Mouse (Mus musculus): ENCODE data around the gene Pcif1. TPM values are rescaled to one million over a fixed set of nuclear protein-coding genes. Genes with fewer than 3 reads are reported as not detected.
"Not testable (repeated sequence)": the region's sequence is repeated elsewhere in the genome, so short reads cannot be mapped to it uniquely, and the experiment has no call there.

Pcif1 gene
- polyA plus RNA-seq, 1 experiment: 18.3 TPM

DNA sequence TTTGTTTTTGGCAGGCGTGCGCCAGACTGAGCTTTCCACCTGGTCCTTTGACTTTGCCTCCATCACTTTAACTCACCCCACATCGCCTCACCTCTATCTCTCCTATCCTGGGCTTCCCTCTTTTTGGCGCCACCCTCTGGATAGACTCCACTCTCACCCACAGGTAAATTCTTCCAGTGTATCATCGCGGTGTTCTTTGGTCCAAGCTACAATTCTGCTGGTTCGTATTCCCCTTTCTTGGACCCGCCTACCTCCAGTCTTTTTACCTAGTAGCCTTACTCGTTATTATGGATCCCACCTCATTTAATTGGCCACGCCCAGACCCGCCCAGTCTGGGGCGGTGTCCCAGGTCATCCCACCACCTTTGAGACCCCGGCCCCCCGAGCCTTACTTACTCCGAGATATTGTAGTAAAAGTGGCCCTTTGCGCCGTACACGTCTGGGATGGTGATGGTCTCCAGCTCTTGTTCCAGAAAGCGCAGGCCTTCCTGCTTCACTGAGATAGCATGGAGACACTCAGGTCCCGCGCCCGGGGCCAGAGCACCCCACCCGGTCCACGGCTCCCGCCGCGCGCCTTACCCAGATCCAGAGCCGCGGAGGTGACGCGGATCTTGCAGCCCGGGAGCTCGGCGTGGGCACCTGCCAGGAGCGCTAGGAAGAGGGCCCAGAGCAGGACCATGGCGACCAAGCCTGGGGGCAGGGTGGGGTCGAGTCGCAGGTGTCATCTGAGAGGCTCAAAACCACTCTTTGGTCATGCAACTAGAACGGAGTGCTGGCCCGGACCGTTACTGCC is 22.6 kb upstream of the Pcif1 start:
- no peak overlapping the region for H3K27ac ChIP-seq (ENCODE audit: insufficient read depth, low read length)
- TF ChIP-seq POLR2A (IDR thresholded peaks at IDR 0.05; ENCODE audit: low read depth, low read length) (no peak), CTCF (IDR thresholded peaks at IDR 0.05; ENCODE audit: borderline replicate concordance, insufficient read depth, low read length) (no peak)
- peaks cover under 1% of the 10 kb centered on the region; the same call in 1 of the 2 replicates for H3K4me1 ChIP-seq (ENCODE audit: control insufficient read depth, insufficient read depth, low read length)
- H3K4me3 ChIP-seq (ENCODE audit: insufficient read depth, low read length): peak overlapping the region; percentile 66

DNA sequence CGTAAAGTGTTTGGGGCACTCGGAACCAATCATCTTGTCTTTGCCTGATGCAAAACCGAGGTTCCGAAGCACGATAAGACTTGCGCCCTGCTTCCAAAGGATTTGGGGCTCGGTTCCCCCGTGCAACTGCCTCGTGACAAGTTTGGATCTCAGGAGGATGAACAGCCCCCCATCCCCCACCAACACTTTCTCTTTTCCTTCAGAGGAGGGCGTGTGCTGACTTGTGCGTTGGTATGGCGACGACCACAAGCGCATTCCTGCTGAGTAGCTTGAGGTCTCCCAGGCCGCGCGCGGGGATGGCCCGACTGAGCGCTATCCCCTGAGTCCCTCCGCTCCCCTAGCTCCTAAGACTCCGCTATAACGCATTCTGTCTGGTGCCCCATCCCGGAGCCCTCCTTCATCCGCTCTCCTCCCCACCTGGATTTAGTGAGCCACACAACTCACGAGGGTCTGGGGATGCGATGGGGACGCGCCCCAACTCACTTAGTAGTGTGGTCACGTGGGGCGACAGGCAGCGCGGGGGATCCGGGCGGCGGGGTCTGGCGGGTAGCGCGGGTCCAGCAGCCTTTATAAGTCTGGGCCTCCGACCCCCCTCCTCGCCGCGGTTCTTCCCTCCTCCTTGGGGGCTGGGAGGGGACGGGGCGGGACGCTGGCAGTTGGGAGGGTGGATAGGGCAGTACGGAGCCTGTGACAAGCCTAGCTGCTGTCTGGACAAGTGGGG is 21.8 kb upstream of the Pcif1 start, which contains the start of gene Pltp:
Gene Pltp (minus strand): TSS at position 611 of the 721 bp plus-strand sequence.
- TF ChIP-seq CTCF (IDR thresholded peaks at IDR 0.05; ENCODE audit: borderline replicate concordance, insufficient read depth, low read length): no peak
- peak; percentile 65 for TF ChIP-seq POLR2A (IDR thresholded peaks at IDR 0.05; ENCODE audit: low read depth, low read length)
- 0 out of 2 replicates have a peak within 1 kb of the TSS, but pooled peaks have one; percentile 7 for H3K27ac ChIP-seq (ENCODE audit: insufficient read depth, low read length)
- H3K4me1 ChIP-seq (ENCODE audit: control insufficient read depth, insufficient read depth, low read length): peaks cover 5% of the 10 kb centered on the region; the same call in 1 of the 2 replicates
- peak within 1 kb of the TSS; percentile 66 for H3K4me3 ChIP-seq (ENCODE audit: insufficient read depth, low read length)

DNA sequence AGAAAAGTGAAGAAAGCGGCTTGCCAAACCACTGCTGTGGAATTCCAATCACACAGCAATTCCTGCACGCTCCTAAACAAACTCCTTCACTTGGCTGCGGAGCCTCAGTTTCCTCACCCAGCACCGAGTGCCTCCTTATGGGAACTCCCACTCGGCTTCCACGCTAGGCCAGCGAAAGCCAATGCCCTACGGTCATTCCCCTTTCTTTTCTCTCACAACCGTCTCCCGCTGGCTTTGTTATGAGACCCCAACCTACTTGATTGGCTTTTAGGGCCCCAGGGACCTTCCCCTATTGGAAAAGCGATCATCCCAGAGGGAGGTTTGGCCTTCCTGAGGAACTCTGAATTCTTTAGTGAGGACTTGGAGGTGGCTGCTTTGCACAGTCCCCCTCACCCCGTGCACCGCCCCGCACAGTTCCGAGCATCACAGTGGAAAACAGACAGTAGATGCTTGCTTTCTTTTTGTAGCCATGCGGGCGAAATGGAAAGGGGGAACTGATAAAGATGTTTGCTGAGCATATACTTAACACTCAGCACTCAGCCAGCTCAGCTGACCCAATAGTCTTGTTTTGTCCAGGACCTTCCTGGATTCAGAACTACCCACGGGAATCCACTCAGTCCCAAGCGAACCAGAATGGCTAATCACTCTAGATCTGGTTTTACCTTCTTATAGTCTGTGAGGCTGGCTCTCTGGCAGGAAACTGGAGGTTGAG is 21.1 kb upstream of the Pcif1 start:
- peaks cover 8% of the 10 kb centered on the region for H3K4me1 ChIP-seq (ENCODE audit: control insufficient read depth, insufficient read depth, low read length)
- TF ChIP-seq CTCF (IDR thresholded peaks at IDR 0.05; ENCODE audit: borderline replicate concordance, insufficient read depth, low read length): no peak
- TF ChIP-seq POLR2A (IDR thresholded peaks at IDR 0.05; ENCODE audit: low read depth, low read length): no peak
- peak overlapping the region; percentile 66 for H3K4me3 ChIP-seq (ENCODE audit: insufficient read depth, low read length)
- H3K27ac ChIP-seq (ENCODE audit: insufficient read depth, low read length): 0 out of 2 replicates have a peak overlapping the region, but pooled peaks have one; percentile 7

DNA sequence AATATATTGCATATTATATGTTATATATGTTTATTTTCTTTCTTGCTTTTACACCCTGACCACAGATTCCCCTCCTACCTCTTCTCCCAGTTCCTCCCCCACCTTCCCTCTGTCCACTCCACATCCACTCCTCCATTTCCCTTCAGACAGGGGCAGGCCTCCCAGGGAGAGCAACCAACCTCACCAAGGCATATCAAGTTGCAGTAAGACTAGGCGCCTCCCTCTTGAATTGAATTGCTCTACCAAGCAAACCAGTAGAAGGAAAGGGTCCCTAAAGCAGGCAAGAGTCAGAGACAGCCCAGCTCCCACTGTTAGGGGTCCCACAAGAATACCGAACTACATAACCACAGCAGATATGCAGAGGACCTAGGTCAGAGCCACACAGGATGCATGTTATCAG is 19.9 kb upstream of the Pcif1 start:
- Histone ChIP-seq H3K4me1 (ENCODE audit: control insufficient read depth, insufficient read depth, low read length) (peaks cover 8% of the 10 kb centered on the region), H3K4me3 (ENCODE audit: insufficient read depth, low read length) (no peak overlapping the region), H3K27ac (ENCODE audit: insufficient read depth, low read length) (no peak overlapping the region)
- TF ChIP-seq POLR2A (IDR thresholded peaks at IDR 0.05; ENCODE audit: low read depth, low read length) (no peak), CTCF (IDR thresholded peaks at IDR 0.05; ENCODE audit: borderline replicate concordance, insufficient read depth, low read length) (no peak)

DNA sequence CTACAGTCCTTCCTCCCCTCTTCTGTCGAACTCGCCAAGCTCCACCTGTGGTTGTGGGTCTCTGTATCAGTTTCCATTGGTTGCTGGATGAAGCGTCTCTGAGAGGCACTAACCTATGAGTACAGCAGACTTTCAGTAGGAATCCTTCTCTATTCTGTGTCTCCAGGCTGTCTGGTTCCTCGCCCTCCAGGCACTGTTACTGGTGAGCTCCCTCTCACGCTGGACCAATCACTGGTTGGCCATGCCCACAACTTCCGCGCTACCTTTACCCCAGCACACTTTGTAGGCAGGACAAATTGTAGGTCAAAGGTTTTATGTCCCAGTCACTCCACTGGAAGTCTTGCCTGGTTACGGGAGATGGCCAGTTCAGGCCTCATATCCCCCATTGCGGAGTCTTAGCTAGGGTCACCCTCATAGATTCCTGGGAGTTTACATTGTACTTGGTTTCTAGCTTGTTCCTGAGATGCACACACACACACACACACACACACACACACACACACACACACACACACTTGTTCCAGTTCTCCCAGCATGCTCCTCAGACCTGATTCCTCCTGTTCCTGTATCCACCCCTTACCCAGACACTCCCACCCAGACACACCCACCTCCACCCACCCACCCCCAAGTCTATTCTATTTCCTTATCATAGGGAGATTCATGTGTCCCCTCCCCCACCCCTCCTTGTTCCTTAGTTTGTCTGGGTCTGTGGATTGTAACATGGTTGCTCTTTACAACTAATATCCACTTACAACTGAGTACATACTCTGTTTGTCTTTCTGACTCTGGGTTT is 19.3 kb upstream of the Pcif1 start:
- Histone ChIP-seq H3K27ac (ENCODE audit: insufficient read depth, low read length) (no peak overlapping the region), H3K4me3 (ENCODE audit: insufficient read depth, low read length) (no peak overlapping the region), H3K4me1 (ENCODE audit: control insufficient read depth, insufficient read depth, low read length) (peaks cover 12% of the 10 kb centered on the region)
- TF ChIP-seq CTCF (IDR thresholded peaks at IDR 0.05; ENCODE audit: borderline replicate concordance, insufficient read depth, low read length) (no peak), POLR2A (IDR thresholded peaks at IDR 0.05; ENCODE audit: low read depth, low read length) (no peak)

DNA sequence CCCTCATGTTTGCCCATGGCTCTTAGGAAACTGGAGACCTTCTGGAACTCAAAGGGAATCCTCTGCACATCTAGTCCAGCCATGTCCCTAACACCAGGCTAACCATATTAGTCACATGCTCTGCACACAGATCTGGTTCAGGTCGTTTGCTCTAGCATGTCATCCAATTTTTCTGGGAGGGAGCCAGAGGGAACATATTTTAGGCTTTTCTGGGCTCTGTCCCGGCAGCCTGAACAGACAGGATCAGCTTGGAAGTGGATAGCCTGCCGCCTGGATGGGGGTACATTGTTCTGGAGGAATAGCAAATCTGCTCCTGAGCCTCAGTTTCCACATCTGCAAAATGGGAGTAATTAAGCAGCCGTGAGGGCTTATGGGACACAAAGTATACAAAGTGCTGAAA is 18.0 kb upstream of the Pcif1 start:
- peaks cover 12% of the 10 kb centered on the region for H3K4me1 ChIP-seq (ENCODE audit: control insufficient read depth, insufficient read depth, low read length)

DNA sequence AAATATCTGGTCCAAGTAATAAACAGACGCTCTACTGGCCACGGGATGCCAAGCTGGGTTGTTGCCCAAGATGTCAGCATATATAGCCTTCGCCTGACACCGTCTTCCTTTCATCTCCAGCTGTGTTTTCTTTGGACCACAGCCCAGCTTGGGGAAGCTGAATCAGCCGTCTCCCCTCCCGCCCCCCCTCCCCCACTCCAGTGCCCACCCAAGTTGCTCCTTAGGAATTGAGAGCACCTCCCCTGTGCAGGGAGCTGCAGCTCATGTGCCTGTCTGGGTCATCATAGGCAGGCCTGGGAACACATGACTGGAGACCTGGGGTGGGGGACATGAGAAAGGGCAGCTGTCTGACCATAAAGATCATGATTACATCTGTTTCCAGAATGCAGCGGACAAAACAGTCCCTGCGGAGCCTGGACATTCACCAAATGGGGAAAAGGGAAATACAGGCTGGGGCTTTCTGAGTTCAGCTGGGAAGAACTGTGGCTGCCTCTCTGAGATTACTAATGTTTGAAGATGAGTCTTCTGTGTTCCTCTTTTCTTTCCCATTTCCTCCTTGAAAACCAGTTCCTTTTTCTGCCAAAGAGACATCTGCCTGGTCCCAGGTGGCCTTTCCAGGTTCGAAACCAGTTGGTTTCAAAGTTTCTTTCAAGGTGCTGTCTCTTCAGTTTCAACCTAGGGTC is 16.8 kb upstream of the Pcif1 start:
- no peak overlapping the region for H3K4me3 ChIP-seq (ENCODE audit: insufficient read depth, low read length)
- H3K27ac ChIP-seq (ENCODE audit: insufficient read depth, low read length): peak overlapping the region; percentile 29; the same call in 1 of the 2 replicates
- TF ChIP-seq POLR2A (IDR thresholded peaks at IDR 0.05; ENCODE audit: low read depth, low read length): no peak
- no peak for TF ChIP-seq CTCF (IDR thresholded peaks at IDR 0.05; ENCODE audit: borderline replicate concordance, insufficient read depth, low read length)
- H3K4me1 ChIP-seq (ENCODE audit: control insufficient read depth, insufficient read depth, low read length): peaks cover 12% of the 10 kb centered on the region

More for the DNA sequence above, 18.0 kb upstream of the Pcif1 start:
- TF ChIP-seq CTCF (IDR thresholded peaks at IDR 0.05; ENCODE audit: borderline replicate concordance, insufficient read depth, low read length) (no peak), POLR2A (IDR thresholded peaks at IDR 0.05; ENCODE audit: low read depth, low read length) (no peak)
- H3K4me3 ChIP-seq (ENCODE audit: insufficient read depth, low read length): no peak overlapping the region
- H3K27ac ChIP-seq (ENCODE audit: insufficient read depth, low read length): no peak overlapping the region

DNA sequence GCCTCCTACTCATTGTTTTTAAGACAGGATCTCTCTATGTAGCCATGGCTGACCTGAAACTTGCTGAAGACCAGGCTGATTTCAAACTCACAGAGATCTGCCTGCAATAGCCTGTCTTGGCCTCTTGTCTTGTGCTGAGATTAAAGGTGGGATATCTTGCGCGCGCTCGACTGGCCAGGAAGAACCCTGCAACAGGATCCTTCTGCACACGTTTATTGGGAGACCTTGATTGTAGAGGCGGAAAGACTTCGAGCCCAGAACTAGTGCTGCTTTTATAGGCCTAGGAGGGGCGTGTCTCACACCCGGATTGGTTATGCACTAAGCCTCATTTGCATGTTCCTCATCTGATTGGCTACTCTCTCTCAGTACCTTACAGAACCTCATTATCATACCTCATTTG is 15.7 kb upstream of the Pcif1 start:
- peaks cover 12% of the 10 kb centered on the region for H3K4me1 ChIP-seq (ENCODE audit: control insufficient read depth, insufficient read depth, low read length)
- not testable (repeated sequence) for H3K4me3 ChIP-seq (ENCODE audit: insufficient read depth, low read length); H3K27ac ChIP-seq (ENCODE audit: insufficient read depth, low read length)
